Mouse (Mus musculus) heart, postnatal 4 days (tissue): ENCODE data around the gene Fen1. TPM values are rescaled to one million over a fixed set of nuclear protein-coding genes. Genes with fewer than 3 reads are reported as not detected.

ENCODE experiments used
- DNase-seq: peaks from one replicate; pipeline ENCODE4 v3.0.0; 2021
- total RNA-seq, 2 experiments: library from RNA; stranded (reverse); gene quantifications; 2 replicates each; pipeline ENCODE4 v1.2.3; 2021

Fen1 gene
- total RNA-seq, result 10 to 100 TPM; 26.8 to 27.2 TPM

DNA sequence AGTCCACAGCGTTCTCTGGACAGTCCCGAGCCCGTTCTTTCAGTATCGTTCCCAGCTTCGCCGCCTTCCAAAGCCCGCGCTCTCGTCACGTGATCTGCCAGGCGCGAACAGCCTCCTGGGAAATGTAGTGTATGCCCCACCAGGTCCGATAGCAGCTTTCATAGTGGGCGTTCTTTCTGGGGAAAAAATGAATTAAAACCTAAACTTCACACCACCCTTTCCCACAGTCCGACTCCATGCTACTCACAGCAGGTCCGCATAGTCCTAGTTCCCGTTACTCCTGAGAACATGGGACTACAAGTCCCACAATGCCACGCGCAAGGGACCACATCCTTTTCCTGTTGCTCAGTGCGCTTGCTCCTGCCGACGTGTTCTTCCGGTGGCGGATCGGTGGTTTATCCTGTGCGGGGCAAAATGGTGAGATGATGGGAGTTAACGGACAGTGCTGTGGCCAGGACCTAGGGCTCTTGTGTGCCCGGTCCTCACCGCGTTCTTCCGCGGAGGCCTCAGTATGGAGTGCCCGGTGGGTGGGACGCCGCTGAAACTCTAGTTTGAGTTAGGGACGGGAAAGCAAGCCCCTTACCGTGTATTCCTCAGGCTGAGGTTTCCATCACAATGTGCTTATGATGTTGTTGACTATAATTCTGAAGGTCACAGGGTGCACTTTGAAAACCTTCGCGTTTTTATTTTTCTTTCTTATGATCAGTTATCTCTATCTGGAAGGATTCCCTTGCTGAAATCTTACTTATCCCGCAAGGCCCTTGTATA, at the start of gene Fen1, which contains the start of gene Tmem258:
Gene Fen1 (minus strand): TSS at position 322 of the 768 bp plus-strand sequence.
Gene Tmem258 (plus strand): TSS at position 167 of the 768 bp plus-strand sequence.
- DNase-seq, result peak; percentile 93

DNA sequence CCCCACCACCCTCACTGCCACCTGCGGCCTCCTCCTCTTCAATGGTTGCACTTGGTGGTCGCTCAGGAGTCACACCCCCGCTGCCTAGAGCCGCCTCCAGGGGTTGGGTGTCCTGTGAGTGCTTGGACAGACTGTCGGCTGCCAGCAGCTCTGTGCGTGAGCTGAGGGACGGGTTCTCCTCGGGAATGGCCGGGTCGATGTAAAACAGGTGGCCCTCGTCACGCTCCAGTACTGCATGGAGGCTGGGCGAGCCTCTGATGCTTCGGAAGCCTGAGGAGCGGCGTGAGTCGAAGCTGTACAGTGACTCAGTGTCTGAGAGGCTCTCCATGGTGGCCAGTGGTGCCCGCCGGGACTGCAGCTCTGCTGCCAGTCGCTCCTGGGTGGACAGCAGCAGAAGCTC, 44.2 kb upstream of the Fen1 start:
- peak; percentile 45 for DNase-seq

DNA sequence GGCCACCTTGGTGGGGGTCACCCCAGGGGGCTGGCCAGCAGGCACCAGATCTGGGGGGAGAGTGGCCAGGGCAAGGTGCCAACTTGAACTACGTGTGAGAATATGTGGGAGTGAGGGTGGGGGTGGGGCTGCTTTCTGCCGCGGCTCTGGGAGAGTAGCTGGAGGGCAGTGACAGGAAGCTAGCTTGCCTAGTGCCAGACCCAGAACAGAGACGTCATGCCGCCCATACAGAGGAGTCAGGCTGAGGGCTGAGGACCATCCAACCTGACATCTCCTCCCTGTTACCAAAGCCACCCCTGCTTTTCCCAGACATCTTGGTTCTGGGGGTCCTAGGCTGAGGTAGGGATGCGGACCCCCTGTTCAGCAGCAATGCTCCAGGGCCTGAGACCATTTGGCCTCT, 43.2 kb upstream of the Fen1 start:
- no peak for DNase-seq

DNA sequence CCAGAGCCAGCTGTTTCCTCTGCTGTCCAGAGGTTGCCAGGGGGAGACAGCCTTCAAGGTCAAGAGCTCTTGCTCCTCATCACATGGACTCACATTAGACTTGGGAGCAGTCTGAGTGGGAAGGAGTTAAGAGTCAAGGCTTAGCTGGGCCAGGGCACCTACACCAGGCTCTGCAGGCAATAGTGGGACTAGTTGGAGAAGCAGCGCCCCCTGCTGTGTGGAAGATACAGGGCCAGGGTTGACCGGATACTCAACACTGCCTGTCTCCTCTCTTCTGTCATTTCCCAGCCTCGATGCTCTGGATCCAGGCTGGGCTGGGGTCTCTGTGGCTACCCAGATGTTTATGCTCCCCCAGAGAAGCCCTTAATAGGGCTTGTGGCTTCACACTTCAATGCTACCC, 40.2 kb upstream of the Fen1 start:
- peak; percentile 67 for DNase-seq

DNA sequence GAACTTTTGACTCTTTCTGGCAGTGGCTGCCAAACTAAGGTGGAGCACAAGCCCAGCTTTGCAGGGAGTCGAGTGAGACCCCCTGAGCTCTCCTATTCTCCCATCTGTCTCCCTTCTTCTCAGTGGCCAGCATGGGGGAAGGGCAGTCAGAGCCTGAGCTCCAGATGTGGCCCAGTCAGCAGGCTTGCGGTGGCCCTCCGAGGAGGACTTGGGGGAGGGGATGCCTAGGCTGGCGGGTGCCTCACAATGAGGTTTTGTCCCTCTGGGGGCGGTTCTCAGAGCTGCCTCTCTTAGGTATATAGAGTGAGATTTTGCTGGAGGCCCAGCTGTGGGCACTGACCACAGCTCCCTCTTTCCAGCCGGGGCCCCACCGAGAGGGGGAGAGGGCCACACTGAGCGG, 38.9 kb upstream of the Fen1 start:
- no peak for DNase-seq

DNA sequence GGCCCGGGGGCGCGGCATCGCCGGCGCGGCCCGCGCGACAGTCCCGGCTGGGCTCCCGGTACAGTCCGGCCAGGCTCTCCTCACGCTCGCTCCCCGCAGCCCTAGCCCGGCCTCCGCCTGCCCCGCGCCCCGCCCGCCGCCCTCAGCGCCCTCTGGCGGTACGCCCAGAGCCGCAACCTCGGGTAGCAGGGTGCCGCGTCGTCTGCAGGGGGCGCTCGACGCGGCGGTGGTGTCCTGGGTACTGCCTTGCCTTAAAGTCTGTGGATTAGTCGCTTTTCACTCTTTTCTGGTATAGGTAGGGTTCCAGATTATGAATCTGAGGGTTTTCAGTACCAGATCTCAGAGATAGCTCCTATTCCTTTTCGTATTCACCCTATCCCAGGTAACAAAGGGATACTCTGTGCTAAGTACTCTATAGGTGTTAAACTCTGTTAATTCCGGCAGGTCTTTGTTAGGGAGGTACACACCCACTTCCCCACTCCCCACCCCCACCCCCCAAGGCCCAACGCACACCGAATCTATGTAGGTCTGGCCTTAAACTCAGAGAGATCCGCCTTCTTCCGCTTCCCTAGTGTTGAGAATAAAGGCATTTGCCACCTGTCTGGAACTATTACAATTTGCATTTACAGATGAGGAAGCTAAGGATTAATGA, 36.8 kb upstream of the Fen1 start, which contains the start of gene Myrf:
Gene Myrf (minus strand): TSS at position 95 of the 652 bp plus-strand sequence.
- peak; percentile 86 for DNase-seq

DNA sequence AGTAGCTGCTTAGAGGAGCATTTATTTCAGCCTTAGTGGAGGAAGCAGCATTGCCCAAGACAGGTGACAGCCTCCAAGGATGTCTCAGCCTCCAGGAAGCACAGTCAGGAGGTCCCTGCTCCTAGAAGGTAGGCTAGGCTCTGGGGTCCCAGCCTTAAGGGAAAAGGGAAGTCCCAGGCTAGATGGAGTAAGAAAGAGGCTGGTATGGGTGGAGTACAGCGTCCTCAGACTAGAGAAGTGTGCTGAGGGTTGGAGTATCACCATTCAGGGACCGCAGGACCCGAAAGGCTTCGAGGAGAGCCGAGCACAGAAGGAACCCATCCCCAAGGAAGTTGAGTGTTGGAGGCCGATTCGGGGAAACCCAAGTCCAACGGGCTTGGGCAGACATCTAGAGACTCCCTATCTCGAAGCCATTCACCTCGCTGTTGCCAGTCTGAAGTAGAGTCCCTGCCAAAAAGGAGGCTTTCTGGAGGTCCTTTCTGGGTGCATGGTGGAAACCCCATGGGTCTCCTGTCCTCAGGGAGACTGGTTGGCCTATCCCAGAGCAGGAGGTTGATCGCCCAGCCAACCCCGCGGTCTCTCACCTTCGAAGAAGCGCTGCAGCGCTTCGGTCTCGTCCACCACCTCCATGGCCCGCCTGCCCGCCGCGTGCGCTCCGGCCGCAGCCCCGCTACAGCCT, 36.1 kb upstream of the Fen1 start:
- DNase-seq, result no peak

DNA sequence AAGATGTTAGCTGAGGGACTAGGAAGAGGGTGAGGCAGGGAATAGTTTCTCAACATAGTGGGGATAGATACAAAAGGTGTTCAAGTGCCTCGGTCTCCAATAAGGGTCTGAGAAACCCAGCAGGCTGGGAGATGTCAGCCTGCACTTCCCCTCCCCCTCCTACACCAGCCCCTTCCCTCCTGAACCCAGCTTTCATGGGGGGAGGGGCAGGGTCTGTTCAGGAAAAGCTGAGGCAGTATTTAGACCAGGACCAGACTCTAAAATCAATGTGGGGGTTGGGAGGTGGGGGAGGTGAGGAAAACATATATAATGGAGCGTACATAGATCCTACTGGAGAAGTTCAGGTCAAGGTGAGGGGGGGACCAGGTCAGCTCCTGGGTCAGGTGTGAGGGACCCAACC, 35.5 kb upstream of the Fen1 start:
- no peak for DNase-seq

DNA sequence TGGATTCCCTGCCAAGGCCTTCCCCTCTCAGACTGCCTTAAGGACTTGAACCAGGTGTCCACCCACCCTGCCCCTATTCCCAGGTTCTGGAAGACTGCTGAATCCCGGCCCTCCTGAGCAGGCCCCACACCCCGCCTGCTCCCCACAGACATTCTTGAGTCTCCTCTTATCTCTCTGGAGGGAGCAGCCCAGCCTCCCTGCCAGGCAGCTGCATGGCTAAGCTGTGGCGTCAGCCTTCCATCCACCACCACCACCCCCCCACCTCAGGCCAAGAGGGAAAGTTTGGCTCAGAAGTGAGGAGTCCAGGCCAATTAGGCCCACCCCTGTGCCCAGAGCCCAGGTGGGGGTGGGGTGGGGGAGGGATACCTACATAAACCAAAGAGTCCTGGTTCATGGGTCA, 34.5 kb upstream of the Fen1 start:
- DNase-seq, result peak; percentile 32

DNA sequence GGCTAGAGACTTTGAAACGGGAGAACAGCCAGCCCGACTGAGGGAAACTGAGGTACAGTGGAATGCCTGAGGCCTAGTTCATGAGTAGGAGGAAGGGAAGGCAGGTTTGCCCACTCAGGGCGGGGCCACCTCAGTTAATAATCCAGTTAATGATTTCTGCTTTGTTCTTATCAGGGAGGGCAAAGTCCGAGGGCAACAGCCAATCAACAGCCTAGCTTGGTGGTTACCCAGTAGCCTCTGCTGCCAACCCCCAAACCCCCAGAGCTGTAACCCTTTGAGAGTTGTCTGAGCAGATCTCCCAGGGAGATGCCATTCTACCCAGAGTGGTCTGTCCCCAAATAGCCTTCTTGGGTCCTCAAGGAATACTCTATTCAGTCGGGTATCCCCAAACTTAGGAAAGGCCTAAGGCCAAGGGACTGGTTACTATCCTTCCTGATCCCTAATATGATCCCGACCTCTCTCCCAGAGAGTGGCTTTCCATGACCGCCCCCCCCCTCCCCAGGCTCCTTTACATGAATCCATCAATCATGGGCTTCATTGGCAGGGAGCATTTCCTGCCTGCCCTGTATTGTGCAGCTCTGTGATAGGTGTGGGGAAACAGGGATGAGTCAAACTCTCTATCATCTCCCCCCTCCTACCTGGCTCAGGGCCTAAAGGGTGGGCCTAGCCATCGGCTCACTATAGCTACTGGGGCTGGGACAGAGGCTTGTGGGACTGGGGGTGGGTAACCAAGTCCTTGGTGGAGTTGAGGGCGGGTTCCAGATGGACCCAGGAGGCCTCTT, 32.0 kb upstream of the Fen1 start:
- DNase-seq, result no peak

DNA sequence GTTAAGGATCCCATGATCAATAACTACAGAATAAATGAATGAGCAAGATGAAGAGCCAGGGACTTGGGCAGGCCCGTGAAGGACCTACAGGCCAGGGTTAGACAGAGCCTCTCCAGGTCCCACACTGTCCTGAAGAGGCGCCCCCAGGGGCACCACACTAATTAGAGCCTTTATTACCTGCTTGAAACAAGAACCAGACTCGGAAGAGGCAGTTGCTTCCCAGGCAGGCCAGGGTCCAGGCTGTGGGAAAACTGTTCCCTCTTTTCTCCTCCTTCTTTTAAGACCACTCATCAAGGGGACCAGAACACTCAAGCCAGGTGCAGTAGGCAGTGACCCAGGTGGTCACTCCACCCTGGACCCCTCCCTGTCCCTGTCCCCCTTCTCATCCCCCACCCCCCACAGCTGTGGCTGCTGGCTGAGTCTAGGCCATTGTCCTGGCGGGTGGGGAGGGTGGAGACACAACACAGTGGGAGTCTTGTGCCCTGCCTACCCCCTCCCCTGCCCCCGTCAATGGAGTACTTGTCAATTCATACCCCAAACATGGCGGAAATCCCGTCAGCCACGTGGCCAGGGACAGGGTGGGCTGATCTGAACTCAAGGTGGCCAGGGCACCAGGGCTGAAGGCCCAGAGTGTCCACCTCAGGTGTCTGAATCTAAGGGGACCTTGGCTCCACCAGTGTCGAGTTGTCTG, 28.5 kb upstream of the Fen1 start:
- no peak for DNase-seq

DNA sequence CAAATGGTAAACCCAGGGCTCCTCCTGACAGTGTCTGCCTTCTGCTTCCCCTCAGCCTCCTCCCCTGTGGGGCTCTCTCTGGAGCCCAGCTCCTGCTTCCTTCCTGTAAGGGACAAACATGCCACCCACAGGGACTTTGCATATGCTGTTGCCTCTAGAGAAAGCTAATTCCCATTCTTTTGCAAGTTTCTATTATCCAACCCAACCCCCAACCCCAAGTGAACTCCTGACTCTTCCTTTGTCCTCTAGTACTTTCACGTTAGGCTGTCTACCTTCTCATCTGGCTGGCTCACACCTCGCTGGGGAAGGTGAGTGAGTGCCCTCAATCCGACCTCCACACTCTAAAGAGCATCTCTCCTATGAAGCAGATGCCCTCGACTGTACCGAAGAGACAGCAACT, 27.9 kb upstream of the Fen1 start:
- no peak for DNase-seq

DNA sequence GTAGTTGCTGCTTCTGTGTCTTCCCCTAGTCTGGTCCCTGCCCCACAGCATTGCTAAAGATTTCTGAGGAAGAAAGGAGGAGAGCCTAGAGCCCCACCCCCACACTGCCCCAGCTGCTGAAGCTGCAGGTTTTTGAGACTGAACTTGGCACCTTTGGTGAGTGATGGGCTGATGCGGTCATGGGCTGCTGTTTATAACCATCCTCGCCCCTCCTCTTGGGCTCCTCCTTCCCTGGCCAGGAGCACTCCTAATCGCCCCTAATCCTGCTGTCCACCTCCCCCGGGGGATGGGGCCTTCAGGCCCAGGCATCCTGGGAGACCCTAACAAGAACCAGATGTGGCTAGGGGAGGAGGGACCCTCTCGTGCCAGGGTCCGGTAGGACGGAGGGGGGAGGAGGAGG, 27.0 kb upstream of the Fen1 start:
- DNase-seq, result no peak

DNA sequence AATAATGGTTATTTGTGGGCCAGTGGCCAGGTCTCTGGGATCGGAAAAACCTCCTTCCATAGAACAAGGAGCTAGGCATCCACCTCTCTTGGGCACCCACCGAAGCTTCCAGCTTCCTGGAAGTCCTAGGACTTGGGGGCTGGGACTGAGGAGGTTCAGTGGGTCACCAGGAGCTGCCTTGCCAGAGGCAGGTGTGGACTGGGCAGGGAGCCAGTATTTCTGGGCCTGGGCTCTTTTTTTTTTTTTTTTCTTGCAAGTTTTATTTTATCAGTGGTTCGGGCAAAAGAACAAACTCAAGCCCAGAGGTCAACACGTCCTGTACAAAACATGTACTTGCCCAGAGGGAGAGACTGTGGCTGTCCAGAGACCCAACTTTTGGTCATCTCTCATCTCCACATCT, 21.8 kb upstream of the Fen1 start:
- DNase-seq, result no peak

DNA sequence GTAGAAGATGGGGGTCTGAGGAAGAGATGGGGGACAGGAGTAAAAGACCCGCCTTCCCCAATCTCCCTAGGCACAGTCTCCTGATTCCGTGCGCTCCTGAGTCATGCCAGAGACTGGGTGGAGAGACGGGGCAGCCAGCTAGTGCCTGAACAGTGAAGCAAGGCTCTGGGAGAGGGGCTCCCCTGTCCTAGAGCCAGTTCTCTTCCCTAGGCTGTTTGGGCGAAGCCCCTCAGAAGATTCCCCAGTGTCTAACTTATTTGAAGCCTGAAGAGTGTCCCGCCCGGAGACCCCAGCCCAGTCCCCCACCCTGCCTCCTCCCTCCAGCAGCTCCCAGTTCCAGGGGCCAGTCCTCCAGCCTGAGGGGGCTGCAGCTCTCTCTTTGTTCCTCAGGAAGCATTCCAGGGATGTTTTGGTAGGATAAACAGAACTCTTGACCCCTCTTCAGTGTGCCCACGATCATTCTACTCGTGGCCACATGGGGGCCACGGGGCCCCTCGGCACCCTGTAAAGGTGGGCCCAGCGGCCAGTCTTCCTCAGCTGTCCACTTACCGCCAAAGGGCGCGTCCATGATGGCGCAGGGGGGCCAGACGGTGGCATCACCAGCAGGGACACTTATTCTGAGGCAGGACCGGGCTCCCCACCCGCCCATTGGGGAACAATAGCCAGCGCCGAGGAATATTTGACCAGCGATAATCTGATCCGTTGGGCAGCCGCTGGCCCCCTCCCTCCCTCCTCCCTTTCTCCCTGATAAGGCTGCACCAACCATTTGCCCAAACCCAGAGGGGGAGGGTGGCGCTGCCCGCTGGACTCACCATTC, 20.9 kb upstream of the Fen1 start:
- DNase-seq, result no peak

DNA sequence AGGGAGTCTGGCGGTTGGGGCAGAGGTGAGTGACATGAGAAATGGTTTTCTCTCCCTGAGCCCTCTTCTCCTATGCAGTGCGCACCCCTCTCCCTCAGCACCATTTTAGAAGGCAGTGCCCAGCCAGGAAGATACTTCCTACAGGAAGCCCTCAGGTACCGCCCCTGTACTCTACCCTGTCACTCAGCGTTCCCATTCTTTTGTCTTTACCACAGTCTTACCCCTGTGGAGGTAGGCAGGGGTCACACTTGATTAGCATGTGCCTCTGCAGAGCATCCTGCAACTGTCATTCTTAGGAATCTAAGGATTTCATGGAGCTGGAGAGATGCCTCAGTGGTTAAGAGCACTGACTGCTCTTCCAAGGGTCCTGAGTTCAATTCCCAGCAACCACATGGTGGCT, 19.6 kb upstream of the Fen1 start:
- DNase-seq, result no peak

DNA sequence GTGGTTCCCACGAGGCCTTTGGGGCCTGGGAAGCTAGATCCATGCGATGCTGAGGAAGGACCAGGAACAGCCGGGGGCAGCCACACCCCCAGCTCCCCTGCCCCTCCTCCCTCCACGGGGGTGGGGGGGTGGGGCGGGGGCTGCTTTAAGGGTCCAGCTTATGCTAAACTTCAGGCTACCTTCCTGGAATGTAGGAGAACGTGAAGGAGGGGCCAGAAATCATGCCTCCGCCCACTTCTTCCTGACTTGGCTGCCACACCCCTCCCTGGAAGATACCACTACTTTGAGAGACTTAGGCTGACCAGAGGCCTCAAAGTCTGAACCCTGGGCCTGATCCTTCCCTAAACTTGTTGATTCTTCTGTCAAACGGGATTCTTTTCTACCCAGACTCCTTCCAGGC, 18.7 kb upstream of the Fen1 start:
- DNase-seq, result no peak

DNA sequence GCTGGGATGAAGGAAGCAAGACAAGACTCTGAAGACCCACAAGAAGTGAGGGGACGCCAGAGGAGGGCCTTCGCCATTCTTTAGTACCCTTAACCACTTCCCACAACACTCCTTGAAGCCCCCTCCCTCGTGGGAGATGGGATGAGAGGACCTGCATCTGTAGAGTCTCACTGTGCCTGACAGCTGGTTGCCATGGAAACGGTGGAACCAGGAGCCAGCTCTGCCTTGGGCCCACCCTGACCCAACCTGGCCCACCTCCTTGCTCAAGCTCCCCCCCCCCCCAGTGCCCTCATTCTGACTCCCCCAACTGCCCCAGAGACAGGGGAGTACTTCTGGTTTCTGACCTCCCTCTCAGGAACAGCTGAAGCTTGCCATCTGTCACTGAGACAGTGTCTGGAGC, 17.6 kb upstream of the Fen1 start:
- no peak for DNase-seq

DNA sequence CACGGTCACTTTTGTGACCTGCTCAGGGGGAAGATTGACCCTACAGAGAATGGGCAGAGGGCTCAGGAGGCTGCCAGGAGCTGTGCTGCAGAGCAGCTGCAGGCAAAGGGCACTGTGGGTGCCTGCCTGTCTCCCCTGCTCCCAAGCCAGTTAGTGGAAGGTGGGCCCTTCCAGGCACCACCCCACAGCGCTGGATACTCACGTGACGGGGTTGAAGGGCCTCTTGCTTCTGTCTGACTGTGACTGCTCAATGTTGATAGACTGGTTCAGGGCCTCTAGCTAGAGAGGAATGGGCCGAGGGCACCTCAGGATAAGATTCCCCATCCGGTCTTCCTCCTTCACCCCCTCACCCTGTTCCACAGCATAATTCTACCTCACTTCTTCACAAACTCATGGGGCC, 15.6 kb upstream of the Fen1 start:
- DNase-seq, result no peak

DNA sequence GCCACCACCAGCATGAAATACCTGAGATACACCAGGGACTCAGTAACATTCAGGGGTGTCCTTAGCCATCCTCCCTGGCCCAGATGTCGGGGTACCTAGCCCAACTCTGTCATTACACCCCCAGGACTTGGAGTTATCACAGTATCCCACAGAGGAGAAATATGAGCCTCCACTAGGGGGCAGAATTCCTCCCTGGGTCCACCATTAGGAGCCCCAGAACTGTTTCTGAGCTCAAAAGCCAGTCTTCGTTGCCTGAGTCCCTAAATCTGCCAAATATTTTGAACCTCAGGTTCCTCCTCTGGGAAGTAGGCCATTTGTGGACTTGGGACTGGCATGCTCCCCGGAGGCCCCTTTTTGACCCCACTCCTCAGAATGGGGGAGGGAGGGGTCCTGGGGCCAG, 15.1 kb upstream of the Fen1 start:
- DNase-seq, result peak; percentile 65

DNA sequence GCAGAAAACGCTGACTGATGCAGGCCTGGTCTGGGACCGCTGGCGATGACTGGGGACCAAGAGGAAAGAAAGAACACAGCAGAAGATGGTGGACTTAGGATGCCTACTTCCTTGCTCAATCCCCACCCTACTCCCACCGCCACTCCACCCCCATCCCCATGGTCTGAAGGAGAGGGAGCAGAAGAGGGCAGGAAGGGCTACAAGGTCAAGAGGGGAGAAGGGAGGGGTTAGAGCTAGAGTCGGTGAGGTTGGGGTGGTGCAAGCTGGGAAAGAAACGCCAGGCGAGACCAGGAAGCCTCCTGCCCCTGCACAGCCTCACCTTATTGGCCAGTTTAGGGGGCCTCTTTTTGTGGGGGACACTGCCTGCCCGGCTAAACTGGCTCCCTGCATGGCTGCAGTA, 12.1 kb upstream of the Fen1 start:
- DNase-seq, result no peak
